ENCODE assay signal across 9 mouse cellular contexts in genomic region chr9:120914877-120915459, GRCm38 (mm10). TPM values are rescaled to one million over a fixed set of nuclear protein-coding genes. Genes with fewer than 3 reads are reported as not detected.
DNase-seq lines count a peak whose midpoint lies in the region; ATAC-seq and TF ChIP-seq lines count a peak whose summit lies in the region.
"Had no signal": no experiment of that assay in that cellular context is flagged by ENCODE, and none has a peak within 500 bp of the region (broad histone marks: within the 10 kb centered on the region; RNA-seq: fewer than 3 reads in every experiment).

No protein-coding gene starts in this region.

- H3K36me3 ChIP-seq in midbrain, postnatal 0 days (ENCODE audit: insufficient read depth, low read length): no peaks in the 10 kb centered on the region
- no peaks in the 10 kb centered on the region for H3K36me3 ChIP-seq in midbrain, embryonic 10.5 days
- no peaks in the 10 kb centered on the region for H3K36me3 ChIP-seq in hindbrain, embryonic 11.5 days (ENCODE audit: control insufficient read depth, insufficient read depth, low read length)
- H3K36me3 ChIP-seq in midbrain, embryonic 15.5 days (replicated peaks): no peaks in the 10 kb centered on the region

- H3K27me3 ChIP-seq in midbrain, postnatal 0 days (ENCODE audit: insufficient read depth, low read length): no peaks in the 10 kb centered on the region
- H3K27me3 ChIP-seq in midbrain, embryonic 10.5 days (ENCODE audit: low read depth, poor library complexity, severe bottlenecking): no peaks in the 10 kb centered on the region
- no peaks in the 10 kb centered on the region for H3K27me3 ChIP-seq in hindbrain, embryonic 11.5 days (ENCODE audit: control insufficient read depth, insufficient read depth, low read length)
- H3K27me3 ChIP-seq in midbrain, embryonic 15.5 days (replicated peaks): no peaks in the 10 kb centered on the region

- no peak overlapping the region for H3K27ac ChIP-seq in midbrain, postnatal 0 days (ENCODE audit: low read depth, low read length)
- no peak overlapping the region for H3K27ac ChIP-seq in midbrain, embryonic 10.5 days (replicated peaks)
- H3K27ac ChIP-seq in hindbrain, embryonic 11.5 days (ENCODE audit: low read depth, low read length): no peak overlapping the region
- H3K27ac ChIP-seq in midbrain, embryonic 15.5 days: no peak overlapping the region

- DNase-seq in midbrain, postnatal 0 days (ENCODE audit: low spot score): no peak
- no peak for DNase-seq in midbrain, embryonic 10.5 days (ENCODE audit: low spot score)
- peak; percentile 42 for DNase-seq in heart, adult 8-10 months (ENCODE audit: low spot score)
- peak; percentile 73 for DNase-seq in liver
- peak; percentile 39 for DNase-seq in spleen, adult 12 weeks (ENCODE audit: low spot score)
- no peak for DNase-seq in hindbrain, embryonic 11.5 days (ENCODE audit: low spot score)
- no peak for DNase-seq in right cerebral cortex, adult 2 months (ENCODE audit: low spot score in 2 of 2)

- WGBS in midbrain, postnatal 0 days: 83% methylated on average over 14 of the region's 14 CpGs
- 87% methylated on average over 14 of the region's 14 CpGs for WGBS in midbrain, embryonic 10.5 days
- 85% methylated on average over 14 of the region's 14 CpGs for WGBS in hindbrain, embryonic 11.5 days
- 86% methylated on average over 14 of the region's 14 CpGs for WGBS in midbrain, embryonic 15.5 days

- H3K9me3 ChIP-seq in midbrain, postnatal 0 days (ENCODE audit: low read length): no peaks in the 10 kb centered on the region
- no peaks in the 10 kb centered on the region; the same call in 1 of the 2 replicates for H3K9me3 ChIP-seq in midbrain, embryonic 10.5 days (replicated peaks)
- no peaks in the 10 kb centered on the region for H3K9me3 ChIP-seq in hindbrain, embryonic 11.5 days (ENCODE audit: control insufficient read depth, low read length)
- H3K9me3 ChIP-seq in midbrain, embryonic 15.5 days: no peaks in the 10 kb centered on the region

- H3K4me3 ChIP-seq in midbrain, postnatal 0 days (ENCODE audit: low read depth, low read length): no peak overlapping the region
- H3K4me3 ChIP-seq in midbrain, embryonic 10.5 days: no peak overlapping the region
- H3K4me3 ChIP-seq in hindbrain, embryonic 11.5 days (ENCODE audit: low read depth, low read length): no peak overlapping the region
- no peak overlapping the region for H3K4me3 ChIP-seq in midbrain, embryonic 15.5 days
- H3K4me3 ChIP-seq: myocyte had no signal

- no peak overlapping the region for H3K9ac ChIP-seq in midbrain, postnatal 0 days (replicated peaks; ENCODE audit: low read length, poor library complexity, severe bottlenecking)
- no peak overlapping the region for H3K9ac ChIP-seq in hindbrain, embryonic 11.5 days (ENCODE audit: low read depth, low read length)
- H3K9ac ChIP-seq in midbrain, embryonic 15.5 days: no peak overlapping the region

- peak; percentile 49 for TF ChIP-seq CTCF in midbrain, postnatal 0 days (IDR thresholded peaks at IDR 0.05)

- ATAC-seq in midbrain, postnatal 0 days (ENCODE audit: low FRiP score): no peak
- ATAC-seq in hindbrain, embryonic 11.5 days (ENCODE audit: low FRiP score): no peak
- no peak for ATAC-seq in midbrain, embryonic 15.5 days (replicated peaks)

- H3K4me2 ChIP-seq in midbrain, postnatal 0 days (ENCODE audit: low read depth, low read length, poor library complexity, severe bottlenecking): no peak overlapping the region
- no peak overlapping the region for H3K4me2 ChIP-seq in hindbrain, embryonic 11.5 days (replicated peaks; ENCODE audit: low read depth, low read length)
- H3K4me2 ChIP-seq in midbrain, embryonic 15.5 days: no peak overlapping the region

- no peaks in the 10 kb centered on the region for H3K4me1 ChIP-seq in midbrain, postnatal 0 days (ENCODE audit: insufficient read depth, low read length)
- H3K4me1 ChIP-seq in midbrain, embryonic 10.5 days: peaks cover 3% of the 10 kb centered on the region; the same call in 1 of the 2 replicates
- H3K4me1 ChIP-seq in hindbrain, embryonic 11.5 days (replicated peaks; ENCODE audit: control insufficient read depth, insufficient read depth, low read length): no peaks in the 10 kb centered on the region
- H3K4me1 ChIP-seq in midbrain, embryonic 15.5 days: no peaks in the 10 kb centered on the region

RNA-seq across cellular contexts. Expression of gene Ctnnb1, which starts 14.0 kb away (rescaled TPM):
- total RNA-seq in midbrain, postnatal 0 days (2014; rRNA removed): 917 and 1,042 TPM in 2 replicates
- 320 and 347 TPM in 2 replicates for polyA plus RNA-seq in midbrain, postnatal 0 days (2015; fragmentation: Nextera tagmentation; extraction: Ambion mirVana)
- 633 and 702 TPM in 2 replicates for polyA plus RNA-seq in midbrain, embryonic 10.5 days (2016; fragmentation: Nextera tagmentation; extraction: Ambion mirVana)
- total RNA-seq in heart, adult 8-10 months (2022): 100 to 1,000 TPM; 398 to 437 (median 405) TPM
- 804 and 817 TPM in 2 replicates for polyA plus RNA-seq in hindbrain, embryonic 11.5 days (2014; fragmentation: Nextera tagmentation; extraction: Ambion mirVana)
- polyA plus RNA-seq in midbrain, embryonic 15.5 days (2015; fragmentation: Nextera tagmentation; extraction: Ambion mirVana): 517 and 532 TPM in 2 replicates

Comparison
In these comparisons a context has a peak if more than half of its experiments do, and no peak if none do; other contexts are left out.
1. DNase-seq: peak in heart, adult 8-10 months (single experiment), liver (single experiment) and spleen, adult 12 weeks (single experiment); none in midbrain, postnatal 0 days (single experiment), midbrain, embryonic 10.5 days (single experiment), hindbrain, embryonic 11.5 days (single experiment) and right cerebral cortex, adult 2 months (0 of 2).